Mouse (Mus musculus) CH12.LX (cell line): ENCODE data around the gene Yjefn3. TPM values are rescaled to one million over a fixed set of nuclear protein-coding genes. Genes with fewer than 3 reads are reported as not detected.

ENCODE experiments used
- DNase-seq: peaks from one replicate; pipeline ENCODE4 v3.0.0-alpha.2; 2013; ENCODE audit errors: extremely low read depth
- H3K27ac ChIP-seq: 2 replicates; pipeline ENCODE4 v1.5.1; 2012; ENCODE audit warnings: low read depth, mild to moderate bottlenecking, control low read depth, moderate library complexity; ENCODE audit not compliant: insufficient read depth
- H3K27me3 ChIP-seq: replicated peaks from 2 replicates; pipeline ENCODE3; 2012; ENCODE audit warnings: inconsistent platforms
- H3K36me3 ChIP-seq, 2 experiments: replicated peaks in 1 of 2; 2 replicates each; pipeline versions ENCODE3 to v1.6.1; 2012; ENCODE audit warnings: inconsistent platforms in 1 of 2, low read length in 1 of 2, mild to moderate bottlenecking in 1 of 2, mixed read lengths in 1 of 2, moderate library complexity in 1 of 2; ENCODE audit not compliant: control insufficient read depth in 1 of 2, insufficient read depth in 1 of 2
- H3K4me1 ChIP-seq, 2 experiments: 2 replicates each; pipeline ENCODE4 v1.6.1; 2012; ENCODE audit warnings: inconsistent platforms in 1 of 2, moderate library complexity in 1 of 2; ENCODE audit not compliant: insufficient read depth in 2 of 2, control insufficient read depth in 1 of 2
- H3K4me2 ChIP-seq: 2 replicates; pipeline ENCODE4 v1.6.1; 2012; ENCODE audit warnings: low read depth, mild to moderate bottlenecking, control low read depth; ENCODE audit not compliant: poor library complexity, insufficient read depth, severe bottlenecking
- H3K4me3 ChIP-seq, 3 experiments: fragments of 150-350 bp in 1 of 3; sonication (generic) in 1 of 3; replicated peaks in 1 of 3; 2 replicates each; pipeline versions ENCODE3 to v1.5.1; 2011 to 2012; ENCODE audit warnings: low read depth in 2 of 3, low read length in 2 of 3, mild to moderate bottlenecking in 2 of 3, moderate library complexity in 2 of 3, control low read depth in 1 of 3, improper control_type of control experiment in 1 of 3, inconsistent platforms in 1 of 3, mixed read lengths in 1 of 3; ENCODE audit not compliant: poor library complexity in 1 of 3
- H3K79me2 ChIP-seq: replicated peaks from 2 replicates; pipeline ENCODE4 v1.6.1; 2012; ENCODE audit warnings: mild to moderate bottlenecking, moderate library complexity; ENCODE audit not compliant: control insufficient read depth, poor library complexity, insufficient read depth, severe bottlenecking; ENCODE audit errors: extremely low read depth
- H3K9ac ChIP-seq: 2 replicates; pipeline ENCODE4 v1.6.1; 2012; ENCODE audit warnings: low read depth, mild to moderate bottlenecking, control low read depth, moderate library complexity; ENCODE audit not compliant: insufficient read depth
- H3K9me3 ChIP-seq: replicated peaks from 2 replicates; pipeline ENCODE3; 2012; ENCODE audit warnings: low read length, inconsistent platforms, mixed read lengths
- BHLHE40 ChIP-seq: IDR thresholded peaks from 2 replicates; pipeline ENCODE4 v1.6.1; 2011; ENCODE audit warnings: mild to moderate bottlenecking, low read depth, low read length, improper control_type of control experiment
- CHD1 ChIP-seq: IDR thresholded peaks from 2 replicates; pipeline ENCODE4 v1.6.1; 2012; ENCODE audit warnings: low read depth, low read length, improper control_type of control experiment, inconsistent platforms
- CTCF ChIP-seq, 2 experiments: IDR thresholded peaks in 1 of 2; conservative IDR thresholded peaks in 1 of 2; 2 replicates each; pipeline ENCODE4 v1.5.1; 2011 to 2012; ENCODE audit warnings: low read depth in 2 of 2, low read length in 2 of 2, improper control_type of control experiment in 1 of 2, inconsistent platforms in 1 of 2, mild to moderate bottlenecking in 1 of 2, moderate library complexity in 1 of 2
- EP300 ChIP-seq: IDR thresholded peaks from 2 replicates; pipeline ENCODE4 v1.6.1; 2011; ENCODE audit warnings: low read length, improper control_type of control experiment
- GABPA ChIP-seq: IDR thresholded peaks from 2 replicates; pipeline ENCODE4 v1.6.1; 2012; ENCODE audit warnings: low read depth, low read length, improper control_type of control experiment, inconsistent platforms; ENCODE audit not compliant: insufficient replicate concordance
- HCFC1 ChIP-seq: IDR thresholded peaks from 2 replicates; pipeline ENCODE4 v1.6.1; 2012; ENCODE audit warnings: low read depth, mild to moderate bottlenecking, inconsistent platforms, low read length, improper control_type of control experiment
- IRF4 ChIP-seq: IDR thresholded peaks from 2 replicates; pipeline ENCODE4 v1.6.1; 2014; ENCODE audit warnings: low read depth, mild to moderate bottlenecking, inconsistent platforms, low read length, improper control_type of control experiment
- MAFK ChIP-seq: IDR thresholded peaks from 2 replicates; pipeline ENCODE4 v1.6.1; 2011; ENCODE audit warnings: low read length, improper control_type of control experiment; ENCODE audit not compliant: insufficient replicate concordance
- MAZ ChIP-seq: IDR thresholded peaks from 2 replicates; pipeline ENCODE4 v1.6.1; 2012; ENCODE audit warnings: low read depth, mild to moderate bottlenecking, inconsistent platforms, low read length, improper control_type of control experiment, moderate library complexity
- MXI1 ChIP-seq: IDR thresholded peaks from 2 replicates; pipeline ENCODE4 v1.6.1; 2011; ENCODE audit warnings: mild to moderate bottlenecking, low read depth, low read length, improper control_type of control experiment
- MYC ChIP-seq: IDR thresholded peaks from 2 replicates; pipeline ENCODE4 v1.6.1; 2011; ENCODE audit warnings: low read depth, mild to moderate bottlenecking, improper control_type of control experiment, low read length
- NRF1 ChIP-seq: IDR thresholded peaks from 2 replicates; pipeline ENCODE4 v1.6.1; 2014; ENCODE audit warnings: low read depth, mild to moderate bottlenecking, inconsistent platforms, low read length, improper control_type of control experiment, moderate library complexity
- PAX5 ChIP-seq: IDR thresholded peaks from 2 replicates; pipeline ENCODE4 v1.6.1; 2012; ENCODE audit warnings: low read length, inconsistent platforms, mixed read lengths
- POLR2A ChIP-seq: IDR thresholded peaks from 2 replicates; pipeline ENCODE4 v1.6.1; 2011; ENCODE audit warnings: low read depth, mild to moderate bottlenecking, improper control_type of control experiment, low read length
- POLR2AphosphoS2 ChIP-seq: IDR thresholded peaks from 2 replicates; pipeline ENCODE4 v1.6.1; 2011; ENCODE audit warnings: low read depth, low read length, improper control_type of control experiment
- RAD21 ChIP-seq: IDR thresholded peaks from 2 replicates; pipeline ENCODE4 v1.6.1; 2011; ENCODE audit warnings: low read depth, mild to moderate bottlenecking, low read length, improper control_type of control experiment, moderate library complexity
- RCOR1 ChIP-seq: conservative IDR thresholded peaks from 2 replicates; pipeline ENCODE4 v1.6.1; 2012; ENCODE audit warnings: low read depth, mild to moderate bottlenecking, inconsistent platforms, low read length, improper control_type of control experiment
- SIN3A ChIP-seq: IDR thresholded peaks from 2 replicates; pipeline ENCODE4 v1.6.1; 2012; ENCODE audit warnings: low read length, improper control_type of control experiment, inconsistent platforms
- SMC3 ChIP-seq: IDR thresholded peaks from 2 replicates; pipeline ENCODE4 v1.6.1; 2011; ENCODE audit warnings: low read depth, low read length, improper control_type of control experiment
- TCF12 ChIP-seq: IDR thresholded peaks from 2 replicates; pipeline ENCODE4 v1.6.1; 2014; ENCODE audit warnings: low read depth, mild to moderate bottlenecking, inconsistent platforms, low read length, improper control_type of control experiment
- USF1 ChIP-seq: IDR thresholded peaks from 2 replicates; pipeline ENCODE4 v1.6.1; 2014; ENCODE audit warnings: low read depth, mild to moderate bottlenecking, inconsistent platforms, low read length, improper control_type of control experiment
- ZC3H11A ChIP-seq: IDR thresholded peaks from 2 replicates; pipeline ENCODE4 v1.6.1; 2012; ENCODE audit warnings: low read depth, mild to moderate bottlenecking, inconsistent platforms, low read length, improper control_type of control experiment
- dilution Hi-C: fragments of 300-500 bp; cut with MboI; formaldehyde crosslinking; loops from 2 replicates; pipeline ENCODE4 v1.14.3; 2020; ENCODE audit warnings: low sequenced_read_pairs; ENCODE audit not compliant: extremely low pct_unique_long_range_greater_than_20kb, extremely low pct_ligation_motif_present
- in situ Hi-C: fragments of 300-500 bp; cut with MboI; formaldehyde crosslinking; loops from 3 replicates; pipeline ENCODE4 v1.14.3; 2019; ENCODE audit warnings: low sequenced_read_pairs, low pct_ligation_motif_present, low pct_unique_long_range_greater_than_20kb, mixed read lengths
- polyA plus RNA-seq: library from polyadenylated mRNA; unstranded; fragments of >175 nt; gene quantifications from 2 replicates; pipeline ENCODE4 v1.2.1, GENCODE M21; 2012; ENCODE audit warnings: low read depth; ENCODE audit not compliant: insufficient read length
- total RNA-seq, 2 experiments: library from RNA; depleted of rRNA; stranded (reverse); fragments of 300-350 nt in 1 of 2; fragments of >200 nt in 1 of 2; gene quantifications; 2 replicates each; pipeline ENCODE4 v1.2.3; 2012 to 2014

Gene Yjefn3
- total and polyA plus RNA-seq, 3 experiments: 3.3 to 10.5 (median 8.0) TPM

DNA sequence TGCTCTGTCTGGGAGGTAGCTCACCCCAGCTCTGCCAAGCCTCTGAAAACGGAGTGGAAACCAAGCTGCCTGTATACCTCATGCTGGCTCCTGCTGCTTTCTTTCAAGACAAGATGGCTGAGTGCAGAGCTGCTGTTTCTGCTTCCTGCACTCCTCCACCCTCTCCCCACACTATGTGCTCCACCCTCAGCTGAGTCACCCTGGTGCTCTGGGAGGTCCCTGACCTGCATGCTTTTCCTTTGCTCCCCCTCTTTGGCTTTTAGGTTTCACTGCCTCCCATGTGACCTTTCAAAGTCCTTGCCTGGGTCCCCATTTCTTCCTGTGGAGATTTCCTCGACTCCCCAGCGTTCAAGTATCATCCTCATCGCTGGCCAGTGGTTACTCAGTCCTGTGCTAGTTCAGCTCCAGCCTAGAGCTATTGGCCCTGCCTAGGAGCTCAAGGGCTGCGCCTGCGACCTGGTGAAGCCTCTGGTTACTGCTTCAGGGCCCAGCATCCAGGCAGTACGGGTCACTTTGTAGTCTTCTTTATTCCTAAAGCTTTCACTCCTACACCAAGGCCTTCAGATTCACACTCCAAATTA is 51.5 kb downstream of the Yjefn3 start:
- Histone ChIP-seq H3K9ac (no peak overlapping the region), H3K36me3 (no peaks in the 10 kb centered on the region), H3K79me2 (no peaks in the 10 kb centered on the region), H3K9me3 (no peaks in the 10 kb centered on the region), H3K4me1 (peaks cover 0 to 9% of the 10 kb centered on the region in 2 experiments; a peak in 2 of 4 replicates), H3K4me3 (no peak overlapping the region), H3K27me3 (no peaks in the 10 kb centered on the region), H3K4me2 (no peak overlapping the region), H3K27ac (no peak overlapping the region)
- DNase-seq: no peak
- no peak for TF ChIP-seq MAFK
- TF ChIP-seq EP300: no peak
- TF ChIP-seq MYC: no peak
- in situ Hi-C loops (no loop called here), dilution Hi-C loops (no loop called here)

DNA sequence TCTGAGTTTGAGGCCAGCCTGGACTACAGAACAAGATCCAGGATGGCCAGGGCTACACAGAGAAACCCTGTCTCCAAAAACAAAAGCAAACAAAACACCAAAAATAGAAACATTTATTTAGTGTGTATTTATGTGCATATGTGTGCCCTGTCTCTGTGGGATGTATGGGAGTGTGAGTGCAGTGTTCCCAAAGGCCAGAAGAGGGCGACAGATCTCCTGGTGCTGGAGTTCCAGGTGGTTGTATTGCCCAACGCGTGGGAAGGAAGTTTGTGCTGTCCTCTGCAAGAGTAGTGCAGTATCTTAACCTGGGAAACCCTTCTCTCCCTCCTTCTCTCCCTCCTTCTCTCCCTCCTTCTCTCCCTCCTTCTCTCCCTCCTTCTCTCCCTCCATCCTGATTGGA is 52.6 kb downstream of the Yjefn3 start:
- no peaks in the 10 kb centered on the region for H3K36me3 ChIP-seq
- dilution Hi-C loops: no loop called here
- peak; percentile 44 for DNase-seq
- H3K9ac ChIP-seq: no peak overlapping the region
- H3K79me2 ChIP-seq: no peaks in the 10 kb centered on the region
- TF ChIP-seq MXI1 (no peak), POLR2A (no peak), SMC3 (peak; percentile 30), CTCF (conservative IDR thresholded peaks at IDR 0.05 in 1 of 2, IDR thresholded peaks at IDR 0.05 in 1 of 2; ENCODE audit: low read depth in 2 of 2, low read length in 2 of 2) (peak; percentile 29 to 56; a peak in 2 of 4 replicates), RAD21 (peak; percentile 28), USF1 (no peak)
- TF ChIP-seq, all 38 proteins: peak for 3
- in situ Hi-C loops: no loop called here
- H3K9me3 ChIP-seq: no peaks in the 10 kb centered on the region
- H3K27me3 ChIP-seq: no peaks in the 10 kb centered on the region
- H3K4me3 ChIP-seq: no peak overlapping the region
- H3K27ac ChIP-seq: no peak overlapping the region
- peaks cover 0 to 9% of the 10 kb centered on the region in 2 experiments; a peak in 2 of 4 replicates for H3K4me1 ChIP-seq
- H3K4me2 ChIP-seq: no peak overlapping the region

DNA sequence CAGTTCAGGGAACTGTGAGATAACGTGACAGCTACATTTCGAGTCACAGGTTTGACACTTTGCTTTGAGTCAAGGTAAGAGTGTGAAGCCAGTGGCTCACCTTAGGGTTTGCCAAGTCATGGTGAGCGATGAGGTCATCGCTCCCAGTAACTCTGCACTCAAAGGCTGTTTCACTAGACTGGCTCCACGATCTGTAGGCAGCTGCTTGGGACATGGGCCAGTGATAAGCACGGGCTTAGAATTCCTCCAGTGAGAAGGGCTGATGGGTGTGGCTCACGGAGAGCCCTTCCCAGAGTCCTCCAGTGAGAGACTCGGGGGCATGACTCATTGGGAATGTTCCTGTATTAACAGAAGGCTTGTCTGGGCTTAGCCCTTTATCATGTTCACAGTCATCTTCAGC is 53.6 kb downstream of the Yjefn3 start:
- Histone ChIP-seq H3K4me3 (no peak overlapping the region), H3K27me3 (no peaks in the 10 kb centered on the region), H3K79me2 (no peaks in the 10 kb centered on the region), H3K4me2 (no peak overlapping the region), H3K27ac (no peak overlapping the region), H3K9me3 (no peaks in the 10 kb centered on the region), H3K9ac (no peak overlapping the region), H3K36me3 (no peaks in the 10 kb centered on the region), H3K4me1 (peaks cover 0 to 9% of the 10 kb centered on the region in 2 experiments; a peak in 2 of 4 replicates)
- no peak for TF ChIP-seq GABPA
- no peak for TF ChIP-seq TCF12
- TF ChIP-seq BHLHE40: no peak
- TF ChIP-seq MAZ: no peak
- no peak for TF ChIP-seq CHD1
- no peak for TF ChIP-seq USF1
- no peak for TF ChIP-seq MAFK
- TF ChIP-seq ZC3H11A: no peak
- TF ChIP-seq SIN3A: no peak
- TF ChIP-seq NRF1: no peak
- TF ChIP-seq HCFC1: no peak
- TF ChIP-seq IRF4: no peak
- no peak for TF ChIP-seq CTCF (conservative IDR thresholded peaks at IDR 0.05 in 1 of 2, IDR thresholded peaks at IDR 0.05 in 1 of 2; ENCODE audit: low read depth in 2 of 2, low read length in 2 of 2)
- no peak for TF ChIP-seq PAX5
- no peak for TF ChIP-seq POLR2AphosphoS2
- TF ChIP-seq RCOR1: no peak
- in situ Hi-C loops: no loop called here
- dilution Hi-C loops: no loop called here
- no peak for DNase-seq
